In genomic region chr4:85669735-85670134, GRCm38 (mm10) we compare ENCODE assay signal across 24 mouse cellular contexts.
DNase-seq lines count a peak whose midpoint lies in the region; ATAC-seq and TF ChIP-seq lines count a peak whose summit lies in the region.
"Had no signal": no experiment of that assay in that cellular context is flagged by ENCODE, and none has a peak within 500 bp of the region (broad histone marks: within the 10 kb centered on the region; RNA-seq: fewer than 3 reads in every experiment).

No protein-coding gene starts in this region.

- H3K9ac ChIP-seq in kidney, postnatal 0 days (ENCODE audit: low read depth, low read length), result no peak overlapping the region
- no peak overlapping the region for H3K9ac ChIP-seq in kidney, embryonic 16.5 days (replicated peaks; ENCODE audit: low read length)
- H3K9ac ChIP-seq in lung, embryonic 16.5 days (ENCODE audit: low read length), result no peak overlapping the region
- H3K9ac ChIP-seq: embryonic facial prominence, embryonic 12.5 days; embryonic facial prominence, embryonic 15.5 days; forebrain, postnatal 0 days; hindbrain, embryonic 13.5 days had no signal

- H3K9me3 ChIP-seq in kidney, postnatal 0 days (replicated peaks; ENCODE audit: low read length), result no peaks in the 10 kb centered on the region
- no peaks in the 10 kb centered on the region for H3K9me3 ChIP-seq in kidney, embryonic 16.5 days (ENCODE audit: low read length)
- no peaks in the 10 kb centered on the region for H3K9me3 ChIP-seq in lung, embryonic 16.5 days (ENCODE audit: control insufficient read depth, low read length)
- H3K9me3 ChIP-seq: embryonic facial prominence, embryonic 12.5 days; embryonic facial prominence, embryonic 15.5 days; hindbrain, embryonic 10.5 days; hindbrain, embryonic 13.5 days had no signal

- H3K27me3 ChIP-seq in kidney, postnatal 0 days (ENCODE audit: insufficient read depth, low read length), result no peaks in the 10 kb centered on the region
- no peaks in the 10 kb centered on the region for H3K27me3 ChIP-seq in kidney, embryonic 16.5 days (ENCODE audit: insufficient read depth, low read length)
- H3K27me3 ChIP-seq in lung, embryonic 16.5 days (ENCODE audit: control insufficient read depth, insufficient read depth, low read depth, low read length), result no peaks in the 10 kb centered on the region
- H3K27me3 ChIP-seq: embryonic facial prominence, embryonic 12.5 days; embryonic facial prominence, embryonic 15.5 days; hindbrain, embryonic 13.5 days had no signal

- H3K4me2 ChIP-seq in kidney, postnatal 0 days (ENCODE audit: low read length), result no peak overlapping the region
- no peak overlapping the region for H3K4me2 ChIP-seq in kidney, embryonic 16.5 days (replicated peaks; ENCODE audit: low read depth, low read length)
- H3K4me2 ChIP-seq in lung, embryonic 16.5 days (ENCODE audit: low read depth, low read length), result no peak overlapping the region
- H3K4me2 ChIP-seq: embryonic facial prominence, embryonic 12.5 days; embryonic facial prominence, embryonic 15.5 days; heart, embryonic 11.5 days; hindbrain, embryonic 13.5 days had no signal

- no peaks in the 10 kb centered on the region for H3K36me3 ChIP-seq in kidney, postnatal 0 days (ENCODE audit: insufficient read depth, low read length)
- no peaks in the 10 kb centered on the region for H3K36me3 ChIP-seq in kidney, embryonic 16.5 days (ENCODE audit: insufficient read depth, low read length)
- H3K36me3 ChIP-seq in lung, embryonic 16.5 days (ENCODE audit: control insufficient read depth, insufficient read depth, low read length), result no peaks in the 10 kb centered on the region
- H3K36me3 ChIP-seq: embryonic facial prominence, embryonic 12.5 days; embryonic facial prominence, embryonic 15.5 days; hindbrain, embryonic 10.5 days; hindbrain, embryonic 13.5 days had no signal

- 15% methylated on average over 1 of the region's 1 CpGs for WGBS in kidney, postnatal 0 days
- WGBS in kidney, embryonic 16.5 days, result 27% methylated on average over 1 of the region's 1 CpGs
- WGBS in lung, embryonic 16.5 days, result 41% methylated on average over 1 of the region's 1 CpGs

- H3K27ac ChIP-seq in kidney, postnatal 0 days, result no peak overlapping the region
- no peak overlapping the region for H3K27ac ChIP-seq in kidney, embryonic 16.5 days (ENCODE audit: low read length)
- no peak overlapping the region; the same call in 1 of the 2 replicates for H3K27ac ChIP-seq in lung, embryonic 16.5 days (ENCODE audit: low read length)
- H3K27ac ChIP-seq: embryonic facial prominence, embryonic 12.5 days; embryonic facial prominence, embryonic 15.5 days; gastrocnemius, adult 2 months; hindbrain, embryonic 10.5 days; hindbrain, embryonic 13.5 days had no signal

- H3K4me3 ChIP-seq in kidney, postnatal 0 days (replicated peaks; ENCODE audit: low read depth, low read length), result no peak overlapping the region
- no peak overlapping the region for H3K4me3 ChIP-seq in kidney, embryonic 16.5 days (ENCODE audit: low read length)
- H3K4me3 ChIP-seq in lung, embryonic 16.5 days (ENCODE audit: low read length), result no peak overlapping the region
- H3K4me3 ChIP-seq: embryonic facial prominence, embryonic 12.5 days; embryonic facial prominence, embryonic 15.5 days; gastrocnemius, adult 2 months; hindbrain, embryonic 10.5 days; hindbrain, embryonic 13.5 days had no signal

- H3K4me1 ChIP-seq in kidney, postnatal 0 days (replicated peaks; ENCODE audit: insufficient read depth, low read length), result 0 out of 2 replicates have a peak, but pooled peaks cover 3% of the 10 kb centered on the region
- H3K4me1 ChIP-seq in kidney, embryonic 16.5 days (ENCODE audit: insufficient read depth, low read length), result peaks cover 9% of the 10 kb centered on the region; the same call in 1 of the 2 replicates
- 0 out of 2 replicates have a peak, but pooled peaks cover 10% of the 10 kb centered on the region for H3K4me1 ChIP-seq in lung, embryonic 16.5 days (replicated peaks; ENCODE audit: control insufficient read depth, insufficient read depth, low read length)
- H3K4me1 ChIP-seq: embryonic facial prominence, embryonic 12.5 days; hindbrain, embryonic 10.5 days; hindbrain, embryonic 13.5 days had no signal

- peak; percentile 69 for DNase-seq in kidney, postnatal 0 days (ENCODE audit: low spot score)
- DNase-seq in lung, postnatal 4 days, result no peak
- peak; percentile 1 for DNase-seq in naive thymus-derived CD4-positive, alpha-beta T cell, adult 2 months (ENCODE audit: low read depth)
- DNase-seq in cerebellum, postnatal 10 days, result no peak
- DNase-seq: adrenal gland, adult 2 months; adrenal gland, postnatal 14 days; cerebellum, adult 11 months; cerebellum, adult 2 months; cerebellum, adult 9-11 months; cerebellum, postnatal 36 days; forebrain, postnatal 0 days; gastrocnemius, adult 2 months; gastrocnemius, postnatal 14 days; heart, adult 11 months had no signal

- no peak for ATAC-seq in kidney, postnatal 0 days (replicated peaks; ENCODE audit: low FRiP score, low read depth)
- no peak for ATAC-seq in kidney, embryonic 16.5 days (ENCODE audit: low FRiP score, low TSS enrichment)
- ATAC-seq in lung, embryonic 16.5 days (ENCODE audit: low read depth), result peak; percentile 12; the same call in 1 of the 2 replicates
- ATAC-seq: CD4-positive, CD25-positive, alpha-beta regulatory T cell, adult 4 months; forebrain, embryonic 14.5 days; forebrain, postnatal 0 days; hindbrain, embryonic 16.5 days had no signal

- no peak for TF ChIP-seq CTCF in kidney, postnatal 0 days (IDR thresholded peaks at IDR 0.05; ENCODE audit: low read depth)

Comparison
In these comparisons a context has a peak if more than half of its experiments do, and no peak if none do; other contexts are left out.
1. DNase-seq: peak in kidney, postnatal 0 days (single experiment) and naive thymus-derived CD4-positive, alpha-beta T cell, adult 2 months (single experiment); none in lung, postnatal 4 days (0 of 2) and cerebellum, postnatal 10 days (0 of 2).